Mouse (Mus musculus): ENCODE data around the gene Tlnrd1.

Gene Tlnrd1

DNA sequence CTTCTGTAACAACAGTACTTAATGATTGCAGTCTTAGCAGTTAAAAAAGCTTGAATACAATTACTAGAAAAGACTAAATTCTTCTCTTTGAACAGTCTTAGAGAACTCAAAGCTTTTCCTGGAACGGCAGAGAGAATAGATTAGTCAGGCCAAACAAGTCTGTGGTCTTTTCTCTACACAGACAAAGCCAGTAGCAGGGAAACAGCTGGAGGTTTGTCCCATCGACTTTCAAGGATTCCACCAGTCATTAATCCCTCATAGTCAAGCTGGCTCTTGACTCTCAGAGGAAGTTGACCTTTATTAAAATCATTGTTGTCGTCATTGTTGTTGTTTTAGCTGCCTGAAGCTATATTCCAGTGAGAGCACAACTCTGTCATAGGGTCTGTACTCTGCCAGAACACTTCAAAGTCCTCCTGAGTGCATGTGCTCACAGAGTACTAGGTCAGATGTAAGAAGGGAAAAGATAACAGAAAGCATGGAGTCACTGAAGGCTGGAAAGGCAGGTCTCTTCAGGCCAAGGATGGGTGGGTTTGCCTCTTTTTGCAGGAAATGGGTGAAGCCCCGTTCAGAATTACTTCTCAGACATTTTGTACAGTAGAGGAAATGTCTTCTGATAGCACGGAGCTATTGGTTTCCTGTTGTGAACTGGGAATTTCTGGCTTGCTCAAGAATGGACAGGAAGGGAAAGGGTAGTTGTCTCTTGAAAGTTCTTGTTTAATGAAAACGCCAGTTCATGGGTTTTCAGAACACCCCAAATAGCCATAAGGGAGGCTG, 41.4 kb downstream of the Tlnrd1 start:
- no peak for DNase-seq

DNA sequence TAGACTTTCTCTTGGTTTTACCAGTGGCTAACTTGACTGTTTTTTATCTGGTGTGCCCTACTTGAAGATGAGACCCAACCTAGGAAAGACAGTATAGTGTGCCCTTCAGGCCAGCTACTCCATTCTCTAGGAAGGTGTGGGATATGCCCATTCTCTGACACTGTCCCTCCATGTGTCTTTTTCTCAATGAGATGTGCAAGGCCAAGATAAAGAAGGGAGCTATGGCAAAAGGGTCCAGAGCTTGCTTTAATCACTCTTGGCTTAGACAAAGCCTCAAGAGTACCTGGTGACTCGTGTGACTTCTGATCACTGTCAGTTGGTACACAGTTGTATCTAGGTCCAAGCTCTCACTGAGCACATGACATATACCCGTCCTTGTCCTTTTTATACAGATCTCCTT, 44.0 kb downstream of the Tlnrd1 start:
- DNase-seq = no peak

DNA sequence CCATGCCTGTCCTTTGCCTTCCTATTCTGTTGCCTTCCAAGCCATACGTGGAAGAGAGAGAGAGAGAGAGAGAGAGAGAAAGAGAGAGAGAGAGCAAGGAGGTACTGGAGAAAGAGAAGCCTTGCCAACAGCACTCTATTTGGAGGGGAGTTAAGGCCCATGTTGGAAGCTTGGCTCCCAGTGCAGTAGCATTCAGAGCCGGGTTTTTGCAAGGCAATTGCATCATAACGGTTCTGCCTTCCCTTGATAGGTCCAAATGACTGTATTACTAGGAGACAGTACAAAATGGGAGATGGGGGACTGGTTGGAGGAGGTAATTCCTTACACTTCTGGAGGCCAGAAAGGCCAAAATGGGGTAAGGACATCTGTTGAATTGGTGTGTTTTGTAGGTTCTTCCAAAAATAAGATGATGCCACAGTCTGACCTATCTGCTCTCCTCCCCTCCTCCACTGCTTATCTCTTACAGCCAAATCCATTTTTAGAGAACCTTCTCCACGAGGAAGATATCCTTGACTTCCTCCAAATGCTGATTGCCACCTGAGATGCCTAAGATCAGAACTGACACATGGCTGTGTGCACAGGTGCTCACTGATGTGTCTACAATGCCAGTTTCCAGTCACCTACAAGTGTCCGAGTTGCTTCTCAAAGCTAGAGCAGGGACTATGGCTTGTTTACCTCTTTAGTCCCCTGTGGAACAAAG, 45.4 kb downstream of the Tlnrd1 start:
- DNase-seq = no peak
